Mouse (Mus musculus) hindbrain, postnatal 0 days (tissue): ENCODE measurements at regions not wholly inside any gene's neighbourhood (a gene's known extent, or its start where the extent isn't known, plus 50 kb on each side); places are given as distances from the start of the nearest gene placed in this dataset.

Experiments used
- ATAC-seq: fragments of 200-750 bp; cut with Nextera tagmentation; 2 replicates; pipeline ENCODE4 v1.8.0; 2017; ENCODE audit warnings: mild to moderate bottlenecking, moderate TSS enrichment, moderate library complexity
- DNase-seq: peaks from one replicate; pipeline ENCODE4 v3.0.0-alpha.2; 2015; ENCODE audit warnings: low spot score
- H3K27ac ChIP-seq: fragments of 300-500 bp; sonication (generic); 2 replicates; pipeline ENCODE4 v1.5.1; 2014; ENCODE audit warnings: mild to moderate bottlenecking
- H3K27me3 ChIP-seq: fragments of 300-500 bp; sonication (generic); 2 replicates; pipeline ENCODE4 v1.6.1; 2014; ENCODE audit warnings: low read length, mixed read lengths; ENCODE audit not compliant: insufficient read depth
- H3K36me3 ChIP-seq: fragments of 300-500 bp; sonication (generic); 2 replicates; pipeline ENCODE4 v1.6.1; 2014; ENCODE audit warnings: low read length, mixed read lengths; ENCODE audit not compliant: insufficient read depth
- H3K4me1 ChIP-seq: fragments of 300-500 bp; sonication (generic); 2 replicates; pipeline ENCODE4 v1.6.1; 2014; ENCODE audit warnings: antibody characterized with exemption, low read length, mixed read lengths; ENCODE audit not compliant: insufficient read depth
- H3K4me2 ChIP-seq: fragments of 300-500 bp; sonication (generic); 2 replicates; pipeline ENCODE4 v1.6.1; 2014; ENCODE audit warnings: low read depth, mild to moderate bottlenecking, low read length, moderate library complexity, mixed read lengths
- H3K4me3 ChIP-seq: fragments of 300-500 bp; sonication (generic); 2 replicates; pipeline ENCODE4 v1.5.1; 2014; ENCODE audit warnings: low read length
- H3K9ac ChIP-seq: fragments of 300-500 bp; sonication (generic); replicated peaks from 2 replicates; pipeline ENCODE4 v1.6.1; 2014; ENCODE audit warnings: mild to moderate bottlenecking, low read length, moderate library complexity, mixed read lengths
- H3K9me3 ChIP-seq: fragments of 300-500 bp; sonication (generic); 2 replicates; pipeline ENCODE4 v1.6.1; 2016; ENCODE audit warnings: low read length, mixed read lengths
- CTCF ChIP-seq: IDR thresholded peaks from 2 replicates; pipeline ENCODE4 v1.5.1; 2016; ENCODE audit warnings: antibody characterized with exemption, control low read depth, low read depth
- WGBS: fragments of 180-500 bp; shearing (Covaris S2); extraction: QIAGEN DNeasy Blood & Tissue Kit; methylation state at CpG from one replicate; pipeline ENCODE4 v1.1.7; 2014; 5-methylcytosine and 5-hydroxymethylcytosine counted together

- no peak for TF ChIP-seq CTCF
- Histone ChIP-seq H3K36me3 (no peaks in the 10 kb centered on the region), H3K27ac (no peak overlapping the region), H3K9ac (no peak overlapping the region), H3K4me2 (no peak overlapping the region), H3K9me3 (no peaks in the 10 kb centered on the region), H3K27me3 (no peaks in the 10 kb centered on the region), H3K4me1 (no peaks in the 10 kb centered on the region), H3K4me3 (no peak overlapping the region)
- ATAC-seq (no peak), DNase-seq (no peak)
- WGBS: 90% methylated on average over 3 of the region's 3 CpGs
These were observed 103.7 kb upstream of the Gls start for GRCm38 (mm10) chr1:52336696-52337095.

GRCm38 (mm10) chr1:52332013-52332412 is 99.0 kb upstream of the Gls start:
- DNase-seq (no peak), ATAC-seq (no peak)
- Histone ChIP-seq H3K9me3 (no peaks in the 10 kb centered on the region), H3K36me3 (no peaks in the 10 kb centered on the region), H3K4me2 (no peak overlapping the region), H3K4me3 (no peak overlapping the region), H3K9ac (no peak overlapping the region), H3K27ac (no peak overlapping the region), H3K4me1 (no peaks in the 10 kb centered on the region), H3K27me3 (no peaks in the 10 kb centered on the region)
- TF ChIP-seq CTCF: no peak
- 73% methylated on average over 12 of the region's 12 CpGs for WGBS

GRCm38 (mm10) chr1:52331442-52331841 is 98.4 kb upstream of the Gls start:
- Histone ChIP-seq H3K4me3 (no peak overlapping the region), H3K27me3 (no peaks in the 10 kb centered on the region), H3K4me2 (no peak overlapping the region), H3K4me1 (no peaks in the 10 kb centered on the region), H3K27ac (no peak overlapping the region), H3K36me3 (no peaks in the 10 kb centered on the region), H3K9ac (no peak overlapping the region), H3K9me3 (no peaks in the 10 kb centered on the region)
- 56% methylated on average over 4 of the region's 4 CpGs for WGBS
- ATAC-seq (no peak), DNase-seq (no peak)
- TF ChIP-seq CTCF: no peak

- no peaks in the 10 kb centered on the region for H3K27me3 ChIP-seq
- H3K4me3 ChIP-seq: no peak overlapping the region
- no peak for DNase-seq
- no peak for ATAC-seq
- no peaks in the 10 kb centered on the region for H3K9me3 ChIP-seq
- H3K27ac ChIP-seq: no peak overlapping the region
- 83% methylated on average over 6 of the region's 6 CpGs for WGBS
- no peaks in the 10 kb centered on the region for H3K4me1 ChIP-seq
- no peak overlapping the region for H3K4me2 ChIP-seq
- no peaks in the 10 kb centered on the region for H3K36me3 ChIP-seq
- H3K9ac ChIP-seq: no peak overlapping the region
- no peak for TF ChIP-seq CTCF
These were observed 97.5 kb upstream of the Gls start for GRCm38 (mm10) chr1:52330496-52330895.

- ATAC-seq (no peak), DNase-seq (no peak)
- Histone ChIP-seq H3K4me3 (no peak overlapping the region), H3K4me1 (no peaks in the 10 kb centered on the region), H3K27ac (no peak overlapping the region), H3K9me3 (no peaks in the 10 kb centered on the region), H3K4me2 (no peak overlapping the region), H3K36me3 (no peaks in the 10 kb centered on the region), H3K27me3 (no peaks in the 10 kb centered on the region), H3K9ac (no peak overlapping the region)
- TF ChIP-seq CTCF: 0 out of 2 replicates have a peak, but pooled peaks have one; percentile 16
These were observed 95.5 kb upstream of the Gls start for GRCm38 (mm10) chr1:52328507-52328906.

GRCm38 (mm10) chr1:52324356-52324755 is 91.3 kb upstream of the Gls start:
- Histone ChIP-seq H3K27ac (no peak overlapping the region), H3K9me3 (no peaks in the 10 kb centered on the region), H3K36me3 (no peaks in the 10 kb centered on the region), H3K4me3 (no peak overlapping the region), H3K9ac (no peak overlapping the region), H3K27me3 (no peaks in the 10 kb centered on the region), H3K4me2 (no peak overlapping the region), H3K4me1 (no peaks in the 10 kb centered on the region)
- TF ChIP-seq CTCF: no peak
- 88% methylated on average over 2 of the region's 2 CpGs for WGBS
- ATAC-seq (no peak), DNase-seq (no peak)

GRCm38 (mm10) chr1:52312076-52312633 is 79.1 kb upstream of the Gls start:
- H3K36me3 ChIP-seq: no peaks in the 10 kb centered on the region
- H3K27ac ChIP-seq: no peak overlapping the region
- TF ChIP-seq CTCF: no peak
- H3K9me3 ChIP-seq: no peaks in the 10 kb centered on the region
- H3K4me1 ChIP-seq: no peaks in the 10 kb centered on the region
- ATAC-seq (peak; percentile 71), DNase-seq (no peak)
- H3K9ac ChIP-seq: no peak overlapping the region
- H3K27me3 ChIP-seq: no peaks in the 10 kb centered on the region
- no peak overlapping the region for H3K4me3 ChIP-seq
- WGBS: 36% methylated on average over 3 of the region's 3 CpGs
- no peak overlapping the region for H3K4me2 ChIP-seq
